Mouse (Mus musculus): Measurements from ENCODE around the gene Sfxn3.

The Sfxn3 gene

DNA sequence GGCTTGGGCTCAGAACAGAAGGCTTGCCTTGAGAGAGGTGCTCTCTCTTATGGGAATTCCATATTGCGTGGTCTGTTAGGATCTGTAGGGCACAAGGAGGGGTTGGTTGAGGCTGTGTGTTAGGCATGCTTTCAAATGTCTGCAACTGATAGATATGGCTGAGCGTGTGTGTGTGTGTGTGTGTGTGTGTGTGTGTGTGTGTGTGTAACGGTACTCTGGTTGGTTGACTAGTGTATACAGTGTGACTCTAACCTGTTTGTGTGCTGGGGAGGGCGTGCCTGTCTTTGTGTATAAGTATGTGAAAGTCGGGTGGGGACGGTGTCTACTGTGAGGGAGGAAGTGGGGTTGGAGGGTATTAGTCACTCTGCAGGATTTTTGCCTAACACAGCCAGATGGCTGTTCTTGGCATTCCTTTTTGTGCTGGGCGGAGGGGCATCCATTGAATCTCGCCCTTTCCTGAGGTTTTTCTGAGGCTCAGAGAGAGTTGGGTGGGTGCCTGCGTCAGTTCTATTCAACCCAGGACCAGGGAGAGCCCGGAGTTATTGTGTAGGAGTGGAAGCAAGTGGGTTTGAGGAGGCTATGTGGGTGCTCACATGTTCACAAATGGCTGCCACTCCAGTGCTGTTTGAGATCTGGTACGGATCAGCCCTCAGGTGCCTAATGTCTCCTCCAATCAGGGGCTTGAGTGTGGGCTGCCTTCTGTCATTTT, 786 bp downstream of the Sfxn3 start:
- peak; percentile 50 for DNase-seq

DNA sequence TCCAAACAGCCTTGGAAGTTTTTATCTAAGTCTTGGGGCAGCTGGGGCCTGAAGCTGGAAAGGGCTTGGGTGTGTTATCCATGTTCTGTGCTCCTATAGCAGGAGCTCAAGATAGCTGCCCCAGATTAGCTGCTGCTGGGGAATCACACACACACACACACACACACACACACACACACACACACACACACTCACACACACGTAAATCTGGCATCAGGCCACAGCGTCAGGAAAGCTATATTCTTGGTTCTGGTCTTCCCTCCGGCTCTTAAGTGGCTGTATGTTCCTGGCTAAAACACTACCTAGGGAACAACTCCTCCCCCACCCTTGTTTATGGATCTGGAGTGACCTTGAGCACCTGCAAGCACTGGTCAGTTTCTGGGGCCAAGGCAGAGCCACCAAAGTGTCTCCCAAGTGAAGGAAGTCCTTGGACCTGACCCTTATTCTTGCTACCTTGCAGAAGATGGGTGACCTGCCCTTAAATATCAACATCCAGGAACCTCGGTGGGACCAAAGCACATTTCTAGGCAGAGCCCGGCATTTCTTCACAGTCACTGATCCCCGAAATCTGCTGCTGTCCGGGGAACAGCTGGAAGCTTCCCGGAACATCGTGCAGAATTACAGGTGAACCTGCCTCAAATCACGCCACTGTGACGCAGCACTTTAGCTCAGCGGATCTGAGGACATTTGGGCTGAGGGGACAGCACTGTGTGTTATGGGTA, 1.5 kb downstream of the Sfxn3 start:
- DNase-seq = no peak

DNA sequence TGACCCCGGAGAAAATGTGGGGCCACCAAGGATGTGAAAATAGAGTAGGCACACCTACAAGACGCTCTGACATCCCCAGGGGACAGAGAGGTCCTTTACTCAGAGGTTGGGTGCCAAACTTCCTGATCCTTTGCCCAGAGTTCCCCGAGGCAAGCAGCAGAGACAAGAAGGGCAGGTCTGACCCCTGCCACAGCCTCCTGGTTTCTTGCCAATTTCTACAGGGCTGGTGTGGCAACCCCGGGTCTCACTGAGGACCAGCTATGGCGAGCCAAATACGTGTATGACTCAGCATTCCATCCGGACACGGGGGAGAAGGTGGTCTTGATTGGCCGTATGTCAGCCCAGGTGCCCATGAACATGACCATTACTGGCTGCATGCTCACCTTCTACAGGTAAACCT, 2.2 kb downstream of the Sfxn3 start:
- DNase-seq = no peak

DNA sequence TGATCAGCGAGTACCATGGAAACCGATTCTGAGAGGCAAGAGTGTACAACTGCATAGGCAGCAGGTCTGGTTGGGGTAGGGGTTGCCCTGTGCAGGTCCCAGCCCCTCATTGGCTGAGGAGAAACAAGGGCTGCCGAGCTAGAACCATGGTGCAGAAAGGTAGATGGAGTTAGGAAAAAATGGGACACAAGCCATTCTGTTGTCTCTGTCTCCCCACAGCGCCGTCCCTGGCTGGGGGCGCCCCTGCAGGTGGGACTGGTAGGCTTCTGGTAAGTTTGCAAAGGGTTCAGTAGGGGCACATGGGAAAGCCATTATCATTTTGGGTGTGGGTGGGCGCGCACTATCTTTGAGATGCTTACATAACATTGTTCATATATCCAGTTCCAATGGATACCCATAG, 6.1 kb downstream of the Sfxn3 start:
- DNase-seq = no peak

DNA sequence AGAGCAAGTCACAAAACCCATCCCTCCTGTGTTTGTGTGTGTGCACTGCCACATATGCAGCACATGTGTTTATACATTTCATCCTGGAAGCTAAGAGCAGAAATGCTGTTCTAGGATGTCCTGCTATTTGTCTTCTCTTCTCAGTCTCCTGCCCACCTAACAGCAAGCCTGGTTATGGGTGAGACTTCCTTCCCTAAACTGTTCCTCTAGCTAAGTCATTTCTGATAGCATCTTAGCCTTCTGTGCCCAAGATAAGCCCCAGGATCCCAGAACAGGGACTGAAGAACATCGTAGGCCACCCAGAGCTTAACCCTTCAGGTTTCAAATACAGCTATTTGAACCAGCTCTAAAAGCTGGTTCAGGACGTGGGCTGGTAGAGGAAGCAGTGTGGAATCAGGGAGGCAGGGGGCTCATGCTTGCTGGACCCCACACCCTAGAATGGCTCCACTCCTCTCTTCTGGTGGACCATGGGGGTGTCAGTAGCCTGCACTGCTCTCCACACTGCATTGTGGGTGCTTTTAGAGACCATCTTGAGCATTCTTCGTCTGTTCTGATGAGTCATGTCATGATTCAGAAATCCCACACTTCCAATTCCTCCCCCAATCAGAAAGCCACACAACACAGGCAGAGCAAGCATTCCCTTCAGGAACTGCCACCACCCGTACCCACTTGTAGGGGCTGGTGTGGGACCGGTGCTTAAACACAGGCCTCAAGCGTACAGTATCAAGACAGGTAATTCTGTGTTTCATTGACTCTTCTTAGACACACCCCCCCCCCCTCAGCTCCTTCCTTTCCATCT, 7.8 kb downstream of the Sfxn3 start:
- no peak for DNase-seq

DNA sequence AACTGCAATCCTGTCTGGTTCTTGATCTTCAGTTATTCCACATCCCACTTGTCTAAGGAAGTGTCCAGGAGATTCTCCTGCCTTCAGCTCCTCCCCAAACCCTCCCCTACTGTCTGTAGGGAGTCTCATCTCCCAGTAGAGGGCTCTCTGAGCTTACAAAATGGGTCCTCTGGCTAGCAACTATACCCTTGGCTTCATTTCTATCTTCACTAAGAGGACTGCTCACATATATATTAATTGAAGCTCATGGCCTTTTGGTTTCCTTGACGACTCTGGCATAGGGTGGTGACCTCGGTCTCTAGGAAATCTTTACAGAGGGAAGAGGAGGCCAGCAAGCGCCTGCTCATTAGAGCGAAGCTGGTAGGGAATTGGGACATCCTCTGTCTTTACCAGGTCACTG, 9.1 kb downstream of the Sfxn3 start:
- DNase-seq = no peak

DNA sequence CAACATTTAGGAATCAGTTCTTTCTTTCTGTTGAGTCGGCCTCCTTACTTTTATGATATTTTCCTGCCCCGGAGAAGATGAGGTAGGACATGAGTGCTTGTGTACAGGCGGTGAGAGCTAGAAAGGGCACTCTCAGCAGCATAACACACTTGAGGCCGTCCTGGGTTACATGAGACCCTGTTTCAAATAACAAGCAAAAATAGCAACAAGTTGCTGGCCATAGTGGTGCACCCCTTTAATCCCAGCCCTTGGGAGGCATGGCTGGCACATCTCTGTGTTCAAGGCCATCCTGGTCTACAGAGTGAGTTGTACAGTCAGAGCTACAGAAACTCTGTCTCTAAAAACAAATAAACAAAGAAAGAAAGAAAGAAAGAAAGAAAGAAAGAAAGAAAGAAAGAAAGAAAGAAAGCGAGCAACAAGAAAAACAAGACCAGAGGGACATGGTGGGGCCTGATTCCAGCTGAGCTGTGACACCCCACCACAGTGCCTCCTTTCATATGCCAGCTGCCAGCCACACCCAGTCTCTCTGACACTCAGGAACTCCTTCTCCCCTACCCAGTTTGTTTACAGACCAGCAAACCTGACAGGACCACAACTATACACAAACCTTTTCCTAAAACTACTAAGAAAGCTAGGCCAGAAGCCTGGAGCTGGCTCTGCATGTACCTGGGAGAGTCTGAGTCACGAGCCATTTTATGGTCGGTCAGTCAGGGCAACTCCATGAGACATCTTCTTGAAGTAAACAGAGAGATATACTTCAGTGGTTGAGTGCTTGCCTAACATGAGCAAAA, 9.8 kb downstream of the Sfxn3 start:
- no peak for DNase-seq

DNA sequence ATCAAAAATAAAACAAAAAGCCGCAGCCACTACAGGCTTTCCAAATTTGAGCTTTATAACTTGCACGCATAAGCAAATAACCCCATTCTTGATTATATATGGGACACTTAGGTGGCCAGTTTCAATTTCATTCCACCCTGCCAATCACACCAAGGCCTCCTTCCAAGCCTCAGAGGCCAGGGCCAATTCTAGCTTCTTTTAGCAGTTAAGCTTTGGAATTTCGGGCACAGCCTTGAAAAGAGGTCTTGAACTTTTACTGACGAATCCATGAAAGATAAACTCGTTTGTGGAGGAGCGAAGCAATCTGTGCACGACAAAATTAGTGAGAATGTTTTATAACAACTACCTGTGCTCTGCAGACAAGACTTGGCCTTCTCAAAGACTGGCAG, 10.4 kb downstream of the Sfxn3 start:
- DNase-seq = no peak

DNA sequence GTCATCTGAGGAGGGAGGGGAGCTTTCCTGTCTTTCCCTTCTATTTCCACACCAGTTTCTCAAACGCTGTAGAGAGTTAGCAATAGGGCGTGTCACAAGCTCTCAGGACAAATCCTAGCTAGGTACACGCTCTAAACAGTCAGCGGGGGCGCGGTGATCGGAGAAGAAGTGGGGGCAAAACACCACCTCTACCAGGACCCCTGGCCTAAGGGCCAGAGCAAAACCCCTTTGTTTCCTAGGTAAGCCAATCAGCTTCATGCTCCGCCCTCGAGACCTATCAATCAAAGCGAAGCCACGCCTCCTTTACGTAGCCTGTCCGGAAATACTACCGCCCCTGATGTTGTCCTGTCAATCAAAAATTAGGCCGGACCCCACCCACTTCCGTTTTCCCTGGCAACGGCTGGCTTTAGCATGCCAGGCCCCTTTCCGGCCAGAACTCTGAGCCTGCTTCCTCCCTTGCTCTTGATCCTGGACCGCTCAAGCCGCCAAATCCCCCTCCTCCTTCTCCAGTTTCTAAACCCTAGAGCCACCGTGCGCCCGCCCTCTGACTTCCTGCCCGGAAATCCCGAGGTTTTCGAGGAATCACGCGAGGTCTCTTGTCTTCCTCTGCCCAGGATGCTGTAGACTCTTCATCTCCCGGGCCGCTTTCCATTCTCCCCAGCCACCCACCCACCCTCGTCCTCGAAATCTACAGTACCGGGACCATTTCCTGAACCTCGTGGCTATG, 11.0 kb downstream of the Sfxn3 start:
- DNase-seq = peak; percentile 96

DNA sequence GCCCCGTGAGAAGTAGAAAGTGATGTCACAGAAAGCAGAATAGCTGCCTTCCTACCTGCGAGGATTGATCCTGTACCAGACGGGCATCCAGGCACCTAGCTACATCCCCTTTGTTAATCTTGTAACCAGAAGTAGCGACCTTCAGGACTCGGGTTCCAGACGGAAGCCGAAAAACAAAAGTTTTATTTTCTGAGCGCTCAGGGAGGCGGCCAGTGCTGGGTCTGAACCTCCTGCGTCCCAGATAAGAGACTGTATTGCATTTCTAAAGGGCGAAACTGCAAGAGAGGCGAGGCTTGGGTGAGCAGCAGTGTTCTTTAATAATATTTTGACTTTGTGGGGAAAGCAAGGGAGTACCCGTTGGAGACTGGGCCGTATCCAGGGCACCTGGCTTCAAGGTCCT, 11.5 kb downstream of the Sfxn3 start:
- no peak for DNase-seq

DNA sequence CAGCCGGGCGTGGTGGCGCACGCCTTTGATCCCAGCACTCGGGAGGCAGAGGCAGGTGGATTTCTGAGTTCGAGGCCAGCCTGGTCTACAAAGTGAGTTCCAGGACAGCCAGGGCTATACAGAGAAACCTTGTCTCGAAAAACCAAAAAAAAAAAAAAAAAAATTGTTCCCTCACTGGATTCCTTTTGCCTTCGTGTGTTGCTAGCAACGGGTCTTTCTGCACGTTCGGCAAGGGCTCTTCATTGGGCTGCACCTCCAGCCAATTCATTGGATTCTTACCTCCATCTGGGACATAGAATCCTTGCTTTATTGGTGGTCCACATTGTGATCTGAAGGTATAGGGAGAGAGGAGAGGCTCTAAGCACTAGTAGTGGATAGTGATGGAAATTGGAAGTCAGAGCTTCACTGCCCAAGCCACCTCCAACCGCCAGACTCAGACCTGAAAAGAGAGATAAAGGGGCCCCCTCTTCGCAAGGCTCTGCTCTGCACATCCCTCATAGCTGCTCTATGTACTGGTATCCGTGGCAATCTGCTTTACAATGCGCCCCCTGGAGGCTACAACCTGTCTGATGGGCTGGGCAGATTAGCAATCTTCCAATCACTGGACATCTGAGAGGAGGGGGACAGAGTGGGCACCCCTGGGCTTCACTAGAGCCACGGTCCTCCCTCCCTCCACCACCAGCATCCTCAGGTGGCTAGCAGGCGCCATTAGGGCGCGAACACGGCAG, 16.4 kb downstream of the Sfxn3 start:
- DNase-seq = peak; percentile 36

DNA sequence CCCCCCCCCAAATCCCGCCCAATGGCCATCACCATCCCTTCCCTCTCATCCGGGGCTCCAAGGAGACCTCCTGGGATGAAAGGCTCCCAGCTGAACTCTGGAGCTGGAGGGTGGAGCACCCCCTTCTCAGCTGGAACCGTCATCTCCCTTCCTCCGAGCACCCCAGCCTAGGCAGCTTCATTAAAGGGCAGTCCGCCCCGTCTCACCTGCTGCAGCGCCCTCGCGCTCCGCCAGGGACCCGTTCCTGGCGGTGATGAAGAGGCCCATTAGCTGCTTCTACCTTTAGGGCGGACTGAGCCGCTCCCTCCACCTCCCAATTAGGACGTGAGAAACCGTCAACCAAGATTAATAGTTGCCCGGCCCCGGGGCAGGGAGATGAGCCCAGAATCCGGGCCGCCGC, 17.9 kb downstream of the Sfxn3 start:
- DNase-seq = no peak

DNA sequence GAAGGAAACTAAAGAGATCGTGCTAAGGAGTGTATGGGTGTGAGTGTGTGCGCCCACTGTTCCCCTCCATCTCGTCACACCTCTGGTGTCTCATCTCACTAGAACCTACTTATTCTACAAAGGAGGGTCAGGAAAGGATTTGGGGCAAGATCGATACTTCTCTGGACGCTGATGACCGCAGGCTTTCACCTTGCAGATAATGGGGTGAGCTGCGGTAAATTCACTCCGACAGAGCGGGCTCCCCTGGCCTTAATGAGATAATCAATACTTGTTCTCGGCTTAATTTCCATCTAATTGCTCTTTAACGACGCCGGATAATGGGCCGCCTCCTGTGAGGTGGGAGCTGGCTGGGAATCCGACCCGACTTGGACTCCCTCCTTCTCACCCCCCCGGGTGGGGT, 19.9 kb downstream of the Sfxn3 start:
- no peak for DNase-seq

DNA sequence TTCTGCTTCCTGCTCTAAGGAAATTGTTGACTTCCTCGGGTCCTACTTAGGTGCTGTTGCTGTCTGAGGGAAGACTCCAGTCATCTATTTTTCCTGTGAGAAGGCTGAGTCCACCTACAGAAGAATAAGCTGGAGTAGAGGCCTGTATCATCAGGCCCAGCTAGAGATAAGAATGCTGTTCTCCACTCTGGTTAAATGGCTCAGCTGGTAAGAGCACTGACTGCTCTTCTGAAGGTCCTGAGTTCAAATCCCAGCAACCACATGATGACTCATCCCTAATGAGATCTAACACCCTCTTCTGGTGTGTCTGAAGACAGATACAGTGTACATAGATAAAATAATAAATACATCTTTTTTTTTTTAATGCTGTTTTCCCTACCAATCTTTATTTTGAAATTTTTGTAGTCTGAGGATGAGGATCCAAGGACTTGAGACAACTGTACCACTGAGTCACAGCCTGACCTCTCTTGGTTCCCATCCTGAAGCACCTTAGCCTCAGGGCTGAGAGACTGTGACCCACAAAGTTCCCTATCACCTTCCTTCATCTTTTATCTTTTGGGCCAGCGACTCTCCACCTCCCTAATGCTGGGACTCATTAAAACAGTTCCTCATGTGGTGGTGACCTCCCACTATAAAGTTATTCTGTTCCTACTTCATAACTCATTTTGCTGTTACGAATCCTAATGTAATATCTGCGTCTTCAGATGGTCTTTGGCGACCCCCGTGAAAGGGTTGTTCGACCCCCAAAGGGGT, 20.6 kb downstream of the Sfxn3 start:
- no peak for DNase-seq

DNA sequence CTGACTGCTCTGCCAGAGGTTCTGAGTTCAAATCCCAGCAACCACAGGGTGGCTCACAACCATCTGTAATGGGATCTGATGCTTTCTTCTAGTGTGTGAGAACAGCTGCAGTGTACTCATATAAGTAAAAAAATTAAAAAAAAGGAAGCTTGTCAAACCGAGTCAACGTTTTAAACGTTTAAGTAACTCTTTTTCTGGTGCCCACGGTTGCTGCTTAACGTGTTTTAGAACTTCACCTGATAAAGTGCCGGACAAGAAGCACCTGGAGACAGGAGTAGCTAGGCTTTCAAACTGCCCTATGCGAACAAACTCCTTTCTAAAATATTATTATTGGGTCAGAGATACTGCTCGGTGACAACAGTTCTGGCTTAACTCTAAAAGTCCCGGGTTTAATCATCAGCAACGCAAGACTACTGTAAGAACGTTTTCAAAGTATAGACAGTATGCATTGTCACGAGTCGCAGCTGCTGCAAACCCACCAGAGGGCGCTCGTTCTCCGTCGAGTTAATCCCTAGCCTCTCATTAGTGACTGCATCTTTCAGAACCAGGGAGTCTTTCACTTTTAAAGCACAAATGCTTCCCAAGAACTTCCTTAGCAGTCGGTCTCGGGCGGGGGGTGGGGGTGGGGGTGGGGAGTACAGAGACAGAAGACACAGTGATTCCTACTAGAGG, 26.7 kb downstream of the Sfxn3 start:
- DNase-seq = peak; percentile 52

DNA sequence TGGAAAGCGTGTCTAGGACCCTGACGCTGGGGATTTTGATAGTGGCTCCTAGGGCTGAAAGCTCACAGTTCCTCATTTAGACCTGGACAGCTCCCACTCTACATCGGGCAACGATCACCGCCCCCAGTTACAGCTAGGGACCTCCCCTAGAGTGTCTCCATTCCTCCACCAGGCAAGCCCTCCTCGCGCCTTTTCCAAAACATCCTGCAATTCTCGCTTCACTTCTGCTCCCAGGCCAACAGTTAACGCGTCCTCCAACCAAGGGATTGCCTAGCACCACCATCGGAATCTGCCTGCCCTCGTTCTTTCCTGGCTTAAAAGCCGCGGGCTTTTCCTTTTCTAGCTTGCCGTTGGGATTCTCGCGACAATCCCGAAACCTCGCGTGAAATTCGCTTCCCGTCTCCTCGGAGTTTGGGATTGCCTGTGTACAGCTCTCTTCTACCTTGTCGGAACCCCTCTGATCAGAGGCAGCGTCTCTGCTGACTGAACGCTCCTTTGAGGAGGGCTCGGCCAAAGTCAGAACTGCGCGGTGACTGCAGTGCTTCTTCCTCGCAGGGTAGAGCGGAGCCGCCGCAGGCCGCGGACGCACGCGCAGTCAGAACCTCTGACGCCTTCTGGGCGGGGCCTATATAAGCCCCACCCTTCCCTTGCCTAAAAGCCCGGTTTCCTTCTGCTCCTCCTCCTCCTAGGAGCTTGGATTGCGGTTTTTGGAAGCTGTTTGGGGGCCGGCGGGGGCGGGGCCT, 27.4 kb downstream of the Sfxn3 start, which contains the start of gene Kazald1:
TSS of gene Kazald1 (plus strand) at position 662 of the 743 bp plus-strand sequence.
- peak; percentile 93 for DNase-seq

DNA sequence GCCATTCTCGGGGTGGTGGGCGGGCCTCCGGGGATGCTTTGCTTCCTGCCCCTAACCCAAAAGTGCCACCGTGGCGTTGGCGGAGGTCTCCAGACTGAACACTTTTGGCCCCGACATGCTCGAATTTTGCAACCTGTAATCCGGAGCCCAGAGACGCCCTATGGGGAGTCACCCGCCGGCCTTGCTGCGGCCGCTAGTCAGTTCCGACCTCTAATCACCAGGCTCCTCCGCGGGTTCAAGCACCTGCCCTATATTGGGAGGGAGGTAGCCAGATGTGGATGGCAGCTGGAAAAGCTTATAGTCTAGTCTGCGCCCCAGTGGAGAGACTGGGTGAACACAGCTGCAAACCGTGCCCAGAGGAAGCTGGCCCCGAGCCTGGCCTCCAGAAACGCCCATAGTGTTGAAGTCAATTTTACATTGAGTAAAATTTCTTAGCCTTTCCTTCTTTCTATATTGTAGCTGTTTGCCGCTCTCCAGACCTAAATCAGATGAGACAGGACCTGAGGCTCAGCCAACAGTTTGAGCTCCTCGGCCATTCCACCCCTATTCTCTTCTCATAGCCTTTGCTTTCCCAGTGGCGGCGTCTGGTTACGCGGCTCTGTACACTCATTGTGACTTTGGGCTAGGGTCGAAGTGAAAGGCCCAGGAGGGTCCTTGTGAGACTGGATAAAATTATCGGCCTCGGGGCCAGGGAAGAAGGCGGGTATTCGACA, 28.2 kb downstream of the Sfxn3 start:
- no peak for DNase-seq

DNA sequence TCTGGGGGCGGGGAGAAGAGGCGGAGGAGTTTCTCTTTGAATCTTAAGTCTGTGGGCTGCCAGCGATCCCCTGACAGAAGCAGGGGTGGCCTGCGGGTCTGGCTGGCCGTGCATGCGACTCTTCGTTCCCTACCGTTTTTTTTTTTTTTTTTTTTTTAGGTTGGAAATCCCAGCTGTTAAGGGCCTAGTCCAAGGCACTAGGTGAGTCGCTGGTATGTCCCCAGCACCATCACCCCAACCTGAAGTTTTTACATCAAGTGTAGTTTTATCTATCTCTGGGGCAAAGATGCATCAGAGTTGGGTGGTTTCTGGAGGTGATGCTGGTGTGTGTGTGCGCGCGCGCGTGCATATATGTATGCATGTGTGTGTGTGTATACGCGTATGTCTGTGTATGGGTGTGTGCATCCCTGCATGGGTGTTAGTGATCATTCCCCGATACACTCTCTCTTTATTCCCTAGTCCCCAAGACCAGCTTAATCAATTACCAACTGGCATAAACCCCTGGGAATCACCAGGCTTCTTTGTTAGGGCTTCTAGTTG, 28.8 kb downstream of the Sfxn3 start:
- DNase-seq = no peak

Data from kidney, adult 11 months (tissue).